Mouse (Mus musculus) testis, adult 2 months (tissue): Measurements from ENCODE around the gene Gsdma.

Experiments used
- CTCF ChIP-seq: fragments of 200-500 bp; IDR thresholded peaks from 2 replicates; pipeline ENCODE4 v1.5.1; 2012; ENCODE audit warnings: low read depth, mild to moderate bottlenecking, inconsistent platforms, low read length, moderate library complexity; ENCODE audit not compliant: control insufficient read depth, insufficient read depth, insufficient replicate concordance
- POLR2A ChIP-seq: fragments of 200-500 bp; IDR thresholded peaks from 2 replicates; pipeline ENCODE4 v1.6.1; 2012; ENCODE audit warnings: low read depth, mild to moderate bottlenecking, inconsistent platforms, low read length, moderate library complexity; ENCODE audit not compliant: control insufficient read depth

- TF ChIP-seq CTCF (no peak), POLR2A (no peak)
Measured at GRCm38 (mm10) chr11:98721458-98722226, 57.5 kb downstream of the Gsdma start.
